Mouse (Mus musculus) thymus, postnatal 10 days (tissue): ENCODE results near the gene Crim1.

Source experiments
- DNase-seq, 2 experiments: peaks; one replicate each; pipeline ENCODE4 v3.0.0; 2021; ENCODE audit warnings: low spot score in 2 of 2

Gene Crim1

GRCm38 (mm10) chr17:78209646-78210045, 9.6 kb downstream of the Crim1 start:
- DNase-seq = no peak

- no peak for DNase-seq
Measured at GRCm38 (mm10) chr17:78211881-78212280, 11.8 kb downstream of the Crim1 start.

- DNase-seq = no peak
Measured at GRCm38 (mm10) chr17:78213128-78213527, 13.1 kb downstream of the Crim1 start.

- DNase-seq = no peak
Measured at GRCm38 (mm10) chr17:78216526-78216925, 16.5 kb downstream of the Crim1 start.

- no peak for DNase-seq
Measured at GRCm38 (mm10) chr17:78217406-78217805, 17.4 kb downstream of the Crim1 start.

- DNase-seq = no peak
Measured at GRCm38 (mm10) chr17:78218506-78219232, 18.6 kb downstream of the Crim1 start.

GRCm38 (mm10) chr17:78221007-78221642, 21.1 kb downstream of the Crim1 start:
- no peak for DNase-seq

GRCm38 (mm10) chr17:78221860-78222259, 21.8 kb downstream of the Crim1 start:
- no peak for DNase-seq

- no peak for DNase-seq
Measured at GRCm38 (mm10) chr17:78223988-78224387, 23.9 kb downstream of the Crim1 start.

- no peak for DNase-seq
Measured at GRCm38 (mm10) chr17:78225547-78225946, 25.5 kb downstream of the Crim1 start.

GRCm38 (mm10) chr17:78227211-78227610, 27.2 kb downstream of the Crim1 start:
- no peak for DNase-seq

- DNase-seq = no peak
Measured at GRCm38 (mm10) chr17:78231567-78231966, 31.5 kb downstream of the Crim1 start.

- DNase-seq = no peak
Measured at GRCm38 (mm10) chr17:78232703-78233102, 32.7 kb downstream of the Crim1 start.

GRCm38 (mm10) chr17:78233873-78234272, 33.8 kb downstream of the Crim1 start:
- DNase-seq = no peak

GRCm38 (mm10) chr17:78236126-78236525, 36.1 kb downstream of the Crim1 start:
- DNase-seq = no peak

- no peak for DNase-seq
Measured at GRCm38 (mm10) chr17:78237954-78238353, 37.9 kb downstream of the Crim1 start.

GRCm38 (mm10) chr17:78240161-78240560, 40.1 kb downstream of the Crim1 start:
- no peak for DNase-seq

GRCm38 (mm10) chr17:78241238-78241637, 41.2 kb downstream of the Crim1 start:
- DNase-seq = no peak

GRCm38 (mm10) chr17:78244752-78245151, 44.7 kb downstream of the Crim1 start:
- DNase-seq = no peak

GRCm38 (mm10) chr17:78245444-78245843, 45.4 kb downstream of the Crim1 start:
- no peak for DNase-seq

GRCm38 (mm10) chr17:78246634-78247383, 46.8 kb downstream of the Crim1 start:
- DNase-seq = no peak

GRCm38 (mm10) chr17:78248197-78248596, 48.1 kb downstream of the Crim1 start:
- DNase-seq = no peak

GRCm38 (mm10) chr17:78248943-78249342, 48.9 kb downstream of the Crim1 start:
- no peak for DNase-seq
